Mouse (Mus musculus) brain, embryonic 14.5 days (tissue): ENCODE results near the gene Srgn.

Experiments
- CTCF ChIP-seq: fragments of 200-500 bp; IDR thresholded peaks from 2 replicates; pipeline ENCODE4 v1.5.1; 2012; ENCODE audit warnings: inconsistent platforms, mild to moderate bottlenecking, moderate library complexity, borderline replicate concordance; ENCODE audit not compliant: insufficient read depth, insufficient read length; ENCODE audit errors: extremely low read depth
- POLR2A ChIP-seq: fragments of 200-500 bp; IDR thresholded peaks from 2 replicates; pipeline ENCODE4 v1.6.1; 2012; ENCODE audit warnings: mild to moderate bottlenecking, inconsistent platforms, borderline replicate concordance; ENCODE audit not compliant: poor library complexity, insufficient read depth, insufficient read length, severe bottlenecking; ENCODE audit errors: extremely low read depth

DNA sequence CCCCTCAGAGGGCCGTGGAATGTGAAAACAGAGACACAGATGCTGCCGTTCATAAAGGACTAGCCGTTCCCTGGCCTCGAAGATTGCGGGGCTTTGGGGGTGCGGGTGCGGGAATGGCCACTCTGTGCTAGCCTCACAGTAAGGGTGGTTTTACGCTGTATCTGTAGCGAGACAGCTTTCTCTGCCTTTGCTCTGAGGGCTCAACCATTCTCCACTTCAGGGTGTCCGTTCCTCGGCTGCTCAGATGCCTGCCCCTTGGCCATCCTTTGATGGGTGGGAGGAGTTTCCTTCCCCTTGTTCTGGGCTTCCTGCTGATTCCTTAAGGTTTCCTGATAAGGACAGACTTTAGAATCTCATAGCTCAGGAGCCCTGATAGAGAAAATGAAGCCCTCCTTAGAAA, 18.8 kb downstream of the Srgn start:
- no peak for TF ChIP-seq CTCF
- TF ChIP-seq POLR2A: no peak
